Mouse (Mus musculus) urinary bladder, postnatal 25 days (tissue): ENCODE results near the gene Adap1.
"Not testable (repeated sequence)": the region's sequence is repeated elsewhere in the genome, so short reads cannot be mapped to it uniquely, and the experiment has no call there.

Experiments used
- DNase-seq: peaks from one replicate; pipeline ENCODE4 v3.0.0; 2022; ENCODE audit warnings: low spot score

Gene Adap1

DNA sequence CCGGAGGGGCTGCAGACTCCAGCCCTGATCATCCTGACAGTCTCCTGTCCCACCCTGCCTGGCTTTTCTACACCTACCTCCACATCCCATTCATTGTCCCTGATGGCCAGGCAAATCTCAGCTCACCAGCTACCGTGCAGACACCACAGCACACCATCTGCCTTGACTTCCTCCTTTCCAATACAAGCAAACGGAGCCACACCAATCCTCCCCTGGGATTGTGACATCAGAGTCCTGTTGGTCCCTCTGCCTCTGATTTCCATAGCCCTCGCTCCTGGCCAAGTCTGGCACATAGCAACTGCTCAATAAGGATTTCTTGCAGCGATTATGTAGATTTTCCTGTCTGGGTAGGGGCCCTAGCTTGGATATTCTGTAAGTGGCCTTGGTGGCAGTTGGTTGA, 25.7 kb upstream of the Adap1 start, which contains the start of gene Cox19:
Gene Cox19, minus strand, starts transcription at position 285 of the 400 bp plus-strand sequence.
- no peak for DNase-seq

DNA sequence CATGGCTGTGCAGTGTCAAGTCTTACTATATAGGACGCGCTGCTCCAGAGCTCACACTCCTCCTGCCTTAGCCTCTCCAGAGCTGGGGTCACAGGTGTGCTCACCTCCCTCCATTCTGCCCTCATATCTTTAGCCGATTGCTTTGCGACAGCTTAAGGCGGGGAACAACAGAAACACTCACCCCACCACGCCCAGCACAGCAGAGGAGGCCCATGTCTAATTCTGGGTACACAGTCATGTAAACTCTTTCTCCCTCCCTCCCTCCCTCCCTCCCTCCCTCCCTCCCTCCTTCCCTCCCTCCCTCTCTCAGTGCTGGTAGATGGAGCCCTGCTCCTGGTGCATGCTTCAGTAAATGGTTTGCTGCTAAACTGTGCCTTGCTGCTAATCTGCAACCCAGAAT, 24.3 kb upstream of the Adap1 start:
- no peak for DNase-seq

DNA sequence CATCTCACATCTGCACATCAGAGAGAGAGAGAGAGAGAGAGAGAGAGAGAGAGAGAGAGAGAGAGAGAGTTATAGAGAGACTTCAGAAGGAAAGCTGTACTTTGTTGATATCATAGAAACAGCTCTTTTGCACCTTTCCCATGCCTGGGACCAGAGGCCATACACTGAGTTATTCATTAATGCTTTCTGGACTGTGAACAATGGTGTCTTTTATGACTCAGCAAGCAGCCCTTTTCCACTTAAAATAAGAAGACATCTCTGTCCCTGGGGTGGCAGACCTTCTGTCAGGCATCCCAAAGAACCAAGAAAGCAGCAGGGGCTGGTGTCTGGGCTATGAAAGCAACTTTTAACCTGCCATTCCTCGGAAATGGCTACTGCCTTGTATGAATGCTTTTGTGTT, 21.8 kb upstream of the Adap1 start:
- no peak for DNase-seq

DNA sequence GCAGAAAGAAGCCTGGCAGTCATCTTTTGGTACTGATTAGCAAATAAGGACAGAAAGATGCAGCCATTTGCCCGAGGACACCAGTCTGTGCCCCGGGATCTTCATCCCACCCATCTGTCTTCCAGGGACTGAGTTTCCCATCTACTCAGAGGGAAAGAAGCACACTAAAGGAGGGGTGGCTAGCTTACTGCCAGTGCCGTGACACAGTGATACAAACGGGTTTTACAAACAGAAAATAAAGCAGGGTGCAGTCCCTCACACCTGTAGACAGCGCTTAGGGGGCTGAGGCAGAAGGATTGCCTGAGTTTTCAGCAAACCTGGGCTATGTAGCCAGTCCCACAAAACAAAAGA, 19.9 kb upstream of the Adap1 start:
- DNase-seq = no peak

DNA sequence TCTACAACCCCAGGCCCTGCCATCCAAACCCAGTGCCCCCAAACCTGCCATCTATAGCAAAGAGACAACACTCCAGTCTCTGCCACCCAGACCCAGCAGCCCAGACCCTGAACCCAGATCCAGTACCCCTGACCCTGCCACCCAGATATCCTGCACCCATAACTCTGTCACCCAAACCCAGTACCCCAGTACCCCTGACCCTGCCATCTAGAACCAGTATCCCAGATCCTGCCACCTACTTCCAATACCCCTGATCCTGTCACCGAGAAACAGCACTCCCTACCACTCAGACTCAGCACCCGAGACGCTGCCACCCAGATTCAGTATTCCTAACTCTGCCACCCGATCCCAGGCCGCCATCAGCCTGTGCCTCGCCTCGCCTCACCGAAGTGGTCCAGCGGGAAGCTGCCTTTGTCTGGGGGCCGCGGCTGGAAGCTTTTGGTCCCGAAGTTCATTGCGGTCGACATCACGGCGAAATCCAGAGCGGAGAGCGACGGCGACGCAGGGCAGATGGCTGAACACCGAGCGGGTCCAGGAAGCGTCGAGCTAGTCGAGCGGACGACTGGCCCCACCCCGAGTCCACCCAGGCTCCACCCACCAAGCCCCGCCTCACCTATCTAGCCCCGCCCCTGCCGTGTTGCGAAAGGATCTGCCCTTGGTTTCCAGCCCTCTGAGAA, 19.4 kb upstream of the Adap1 start:
- DNase-seq = peak; percentile 96

DNA sequence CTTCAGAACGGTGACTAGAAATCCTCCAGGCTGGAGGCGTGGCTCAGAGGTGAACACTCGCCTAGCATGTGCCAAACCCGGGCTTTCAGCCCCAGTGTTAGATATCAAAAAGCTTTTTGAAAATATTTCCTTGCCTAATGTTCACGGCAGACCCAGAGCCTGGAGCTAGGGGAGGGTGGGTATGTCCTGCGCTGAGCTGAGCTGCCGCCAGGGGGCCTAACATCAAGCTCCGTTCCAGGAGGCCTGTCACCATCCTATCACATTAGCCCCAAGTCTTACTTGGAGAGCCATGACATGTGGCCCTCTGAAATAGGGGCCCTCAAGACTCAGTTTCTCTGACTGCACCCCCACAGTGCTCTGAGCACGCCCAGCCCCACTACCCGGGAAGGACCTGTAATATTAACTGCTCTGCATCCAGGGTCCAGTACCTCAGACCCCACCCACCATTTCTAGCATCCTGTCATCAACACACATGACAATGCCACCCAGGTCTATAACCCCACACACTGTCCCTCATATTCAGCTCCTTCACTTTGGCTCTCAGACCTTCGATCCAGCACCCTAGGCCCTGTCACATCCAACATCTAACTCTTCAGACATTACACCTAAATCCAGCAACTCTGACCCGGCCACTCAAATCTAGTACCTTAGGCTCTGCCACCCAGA, 18.7 kb upstream of the Adap1 start:
- DNase-seq = peak; percentile 68

DNA sequence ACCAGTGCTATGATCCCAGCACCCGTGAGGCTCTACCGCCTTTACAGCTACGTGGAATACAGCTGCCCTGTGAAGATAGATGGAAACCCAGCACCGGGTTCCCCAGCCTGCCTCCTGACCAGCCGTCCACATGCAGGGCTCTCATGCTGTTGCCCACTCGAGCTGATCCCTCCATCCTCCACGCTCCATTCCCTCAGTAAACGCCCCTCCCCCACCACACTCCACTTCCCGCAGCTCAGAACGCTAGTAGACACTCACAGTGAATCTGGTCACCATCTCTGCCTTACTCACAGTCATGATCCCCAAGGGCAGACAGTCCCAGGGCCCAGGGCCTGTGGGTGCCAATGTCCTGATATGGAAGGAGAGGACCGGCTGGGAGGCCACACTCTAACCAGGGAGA, 13.5 kb upstream of the Adap1 start:
- DNase-seq = no peak

DNA sequence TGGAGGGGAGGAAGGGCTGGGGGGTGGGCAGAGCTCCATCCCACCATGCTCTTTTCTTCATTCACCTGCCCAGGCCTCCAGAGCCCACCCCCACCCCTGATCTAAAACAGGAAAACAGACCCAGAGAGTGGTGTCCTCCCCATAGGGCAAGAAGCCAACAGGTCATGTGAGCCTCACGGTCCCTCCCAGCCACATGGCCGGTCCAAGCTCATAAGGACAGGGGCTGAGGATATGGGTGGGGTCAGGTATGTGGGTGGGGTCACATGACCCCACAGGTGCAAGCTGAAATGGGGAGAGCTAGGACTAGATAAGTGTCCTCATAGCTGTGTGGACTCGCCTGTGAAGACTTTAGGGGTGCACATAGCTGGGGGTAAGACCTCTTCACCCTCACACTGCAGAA, 13.0 kb upstream of the Adap1 start:
- DNase-seq = no peak

DNA sequence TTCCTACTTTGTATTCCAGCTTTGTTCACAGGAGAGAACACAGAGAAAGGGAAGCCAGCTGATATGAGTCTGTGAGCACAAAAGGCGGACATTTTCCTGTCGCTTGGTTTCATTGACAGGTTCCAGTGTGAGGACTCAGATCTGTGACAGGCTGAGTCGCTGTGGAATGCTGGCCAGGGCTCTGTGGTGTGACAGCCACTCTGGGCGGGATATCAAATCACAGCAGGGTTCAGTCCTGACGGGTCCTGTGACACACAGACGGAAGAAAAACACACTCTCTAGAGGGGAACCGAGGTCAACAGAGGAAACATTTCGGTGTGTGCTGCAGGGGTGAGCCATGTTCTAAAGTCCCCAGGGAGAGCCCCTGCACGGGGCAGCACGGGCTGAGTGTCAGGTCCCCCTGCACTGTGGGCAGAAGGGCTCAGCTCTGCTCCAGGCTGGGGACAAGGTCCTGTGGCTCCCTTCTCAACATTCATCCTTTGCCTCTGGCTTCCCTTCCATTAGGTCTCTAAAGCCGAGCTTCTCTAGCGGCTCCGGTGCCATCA, 12.5 kb upstream of the Adap1 start:
- DNase-seq = no peak

DNA sequence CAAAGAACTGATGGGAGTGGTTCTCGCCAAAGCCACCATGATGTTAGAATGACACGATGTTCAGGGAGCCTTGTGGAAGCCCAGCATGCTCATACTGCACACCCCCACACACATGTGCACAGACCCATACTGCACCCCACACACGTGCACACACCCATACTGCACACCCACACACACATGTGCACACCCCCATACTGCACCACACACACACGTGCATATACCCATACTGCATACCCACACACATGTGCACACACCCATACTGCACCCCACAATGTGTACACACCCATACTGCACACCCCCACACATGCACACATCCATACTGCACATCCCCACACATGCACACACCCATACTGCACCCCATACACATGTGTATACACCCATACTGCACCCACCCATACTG, 10.2 kb upstream of the Adap1 start:
- no peak for DNase-seq

DNA sequence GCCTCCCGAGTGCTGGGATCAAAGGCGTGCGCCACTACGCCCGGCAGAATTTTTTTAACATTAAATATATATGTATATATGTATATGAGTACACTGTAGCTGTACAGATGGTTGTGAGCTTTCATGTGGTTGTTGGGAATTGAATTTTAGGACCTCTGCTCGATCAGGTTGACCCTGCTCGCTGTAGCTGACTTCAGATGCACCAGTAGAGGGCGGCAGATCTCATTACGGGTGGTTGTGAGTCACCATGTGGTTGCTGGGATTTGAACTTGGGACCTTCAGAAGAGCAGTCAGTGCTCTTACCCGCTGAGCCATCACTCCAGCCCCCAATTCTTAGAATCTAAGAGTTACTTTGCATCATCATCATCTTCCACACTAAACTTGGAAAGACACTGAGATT, 9.0 kb upstream of the Adap1 start:
- not testable (repeated sequence) for DNase-seq

DNA sequence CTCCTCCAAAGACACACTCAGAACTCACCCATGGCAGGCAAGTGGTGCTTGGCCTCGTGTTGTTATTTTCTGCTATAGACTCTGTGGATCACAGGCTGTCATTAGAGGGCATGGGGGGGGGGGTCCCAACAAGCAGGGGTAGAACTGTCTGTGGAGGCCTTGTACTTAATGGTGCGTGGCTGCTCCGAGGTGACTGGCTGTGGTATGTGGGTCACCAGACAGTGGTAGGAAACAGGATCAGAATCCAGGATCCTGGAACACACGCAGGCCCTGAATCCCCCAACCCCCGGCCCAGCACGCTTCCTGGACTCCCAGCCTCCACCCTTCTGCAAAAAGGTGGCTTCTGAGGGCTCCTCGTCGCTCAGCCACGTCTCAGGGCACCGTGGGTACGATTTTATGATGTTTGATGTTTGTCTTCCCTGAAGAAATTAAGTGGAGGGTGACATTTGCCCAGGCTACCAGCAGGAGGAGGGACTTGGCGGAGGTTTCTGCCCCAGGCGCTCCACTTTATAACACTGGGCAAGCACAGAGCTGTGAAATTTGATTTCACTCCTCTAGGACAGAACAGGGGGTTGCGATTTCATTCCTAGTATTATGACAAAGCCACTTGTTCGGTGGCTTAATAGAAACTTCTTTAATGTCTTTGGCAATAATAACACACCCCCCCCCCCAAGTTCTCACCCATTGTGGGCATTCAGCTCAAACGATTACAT, 8.0 kb upstream of the Adap1 start:
- DNase-seq = no peak

DNA sequence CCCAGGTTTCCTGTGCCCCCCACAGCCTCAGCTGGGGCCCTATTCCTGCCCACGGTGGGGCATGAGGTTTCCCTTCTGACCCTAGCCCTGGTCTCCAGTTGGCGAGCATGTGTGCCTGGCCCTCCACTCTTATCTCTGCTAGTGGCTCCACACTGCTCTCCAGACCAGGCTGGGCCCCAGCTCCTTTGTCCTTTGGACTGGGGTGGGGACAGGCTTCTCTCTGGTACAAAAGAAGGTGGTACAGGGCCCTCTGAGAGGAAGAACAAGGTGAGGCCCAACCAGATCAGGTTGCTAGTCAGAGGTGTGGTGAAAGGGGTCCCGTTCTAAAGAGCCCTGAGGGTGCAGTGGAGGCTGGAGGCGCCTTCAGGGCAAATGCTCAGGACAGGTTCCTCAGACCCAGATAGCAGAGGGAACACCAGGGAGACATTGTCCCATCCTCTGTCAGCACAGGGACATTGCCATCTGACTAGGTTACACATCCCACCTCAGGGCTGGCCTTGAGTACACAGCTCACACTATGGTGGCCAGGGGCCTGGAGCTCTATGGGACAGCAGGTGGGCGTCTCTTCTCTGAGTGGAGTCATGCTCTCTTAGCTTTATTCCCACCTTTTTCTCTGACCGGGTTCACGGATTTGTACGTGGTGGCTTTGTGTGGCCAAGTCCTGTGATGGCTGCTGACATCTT, 7.3 kb upstream of the Adap1 start:
- DNase-seq = no peak

DNA sequence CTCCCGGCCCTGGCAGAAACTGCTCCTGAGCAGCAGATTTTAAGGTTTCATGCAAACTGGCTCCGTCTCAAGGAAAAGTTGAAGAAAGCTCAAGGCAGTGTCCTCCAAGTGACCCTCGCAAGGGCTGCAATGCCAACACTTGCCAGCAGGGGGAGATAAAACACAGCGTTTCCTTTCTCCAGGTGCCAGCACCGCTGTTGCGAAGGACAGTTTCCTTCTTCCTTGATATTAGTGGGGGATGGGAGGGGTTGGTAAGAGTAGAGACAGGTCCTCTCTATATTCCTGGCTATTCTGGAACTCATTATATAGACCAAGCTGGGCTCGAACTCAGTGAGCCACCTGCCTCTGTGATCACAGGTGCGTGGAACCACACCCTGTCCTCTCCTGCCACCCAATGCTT, 6.3 kb upstream of the Adap1 start:
- peak; percentile 80 for DNase-seq

DNA sequence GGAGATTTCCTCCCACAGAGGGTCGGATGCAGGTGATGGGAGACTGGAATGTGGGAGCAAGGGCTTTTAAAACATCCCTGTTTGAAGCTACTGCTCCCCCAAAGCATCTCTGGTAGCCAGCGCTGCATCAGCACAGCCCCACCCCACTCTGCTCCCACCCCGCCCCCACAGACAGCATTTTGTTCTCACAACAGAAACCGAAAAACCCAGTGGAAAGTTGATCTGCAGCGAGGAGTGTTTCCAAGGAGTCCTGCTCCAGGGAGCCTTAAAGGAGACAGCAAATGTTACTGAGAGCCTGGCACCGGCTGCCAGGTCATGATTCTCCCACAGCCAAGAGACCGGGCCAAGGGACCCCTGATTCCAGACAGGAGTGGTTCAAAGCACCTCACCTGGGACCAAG, 5.3 kb upstream of the Adap1 start:
- no peak for DNase-seq

DNA sequence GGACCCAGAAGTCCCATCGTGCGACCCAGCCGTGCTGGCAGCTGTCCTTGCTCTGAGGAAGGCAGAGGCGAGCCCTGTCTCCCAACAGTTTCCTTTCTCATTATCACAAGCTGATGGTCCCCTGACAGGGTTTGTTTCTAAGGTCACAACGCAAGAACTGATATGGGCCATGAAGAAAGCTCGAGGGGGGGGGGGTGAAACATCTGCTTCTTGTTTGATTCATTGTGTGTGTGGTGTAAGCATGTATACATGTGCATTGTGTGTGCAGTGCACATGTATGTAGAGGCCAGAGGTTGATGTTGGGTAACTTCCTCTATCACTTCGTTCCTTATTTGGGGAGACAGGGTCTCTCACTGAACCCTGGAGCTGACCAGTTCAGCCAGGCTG, 2.2 kb upstream of the Adap1 start:
- no peak for DNase-seq

DNA sequence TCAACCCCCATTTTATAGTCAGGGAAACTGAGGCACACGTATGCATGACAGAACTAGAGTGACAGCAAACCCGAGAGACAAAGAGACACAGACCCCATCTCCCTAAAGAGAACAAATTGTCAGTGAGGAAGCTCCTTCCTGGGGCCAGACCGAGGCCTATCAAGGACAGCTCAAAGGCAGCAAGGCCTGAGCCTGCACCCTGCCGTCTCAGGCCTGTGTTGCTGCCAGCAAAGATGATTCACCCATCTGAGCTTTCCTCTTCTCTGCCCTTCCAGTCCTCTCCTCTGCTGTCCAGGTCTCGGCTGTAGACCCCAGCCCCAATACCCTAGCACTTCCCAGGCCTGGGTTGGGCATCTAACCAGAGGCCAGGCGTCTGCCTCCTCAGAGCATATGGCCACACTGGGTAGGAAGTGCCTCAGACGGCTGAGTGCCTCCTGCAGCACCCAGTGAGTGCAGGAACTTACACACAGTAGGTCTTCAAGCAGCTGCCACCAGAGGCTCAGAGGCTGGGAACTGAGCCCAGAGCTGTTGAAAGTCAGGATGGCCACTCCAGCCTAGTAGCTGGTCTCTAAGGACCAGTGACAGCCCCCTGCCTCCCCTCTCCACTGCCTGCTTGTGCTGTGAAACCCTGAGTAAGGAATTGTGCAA, 1.7 kb upstream of the Adap1 start:
- DNase-seq = no peak

DNA sequence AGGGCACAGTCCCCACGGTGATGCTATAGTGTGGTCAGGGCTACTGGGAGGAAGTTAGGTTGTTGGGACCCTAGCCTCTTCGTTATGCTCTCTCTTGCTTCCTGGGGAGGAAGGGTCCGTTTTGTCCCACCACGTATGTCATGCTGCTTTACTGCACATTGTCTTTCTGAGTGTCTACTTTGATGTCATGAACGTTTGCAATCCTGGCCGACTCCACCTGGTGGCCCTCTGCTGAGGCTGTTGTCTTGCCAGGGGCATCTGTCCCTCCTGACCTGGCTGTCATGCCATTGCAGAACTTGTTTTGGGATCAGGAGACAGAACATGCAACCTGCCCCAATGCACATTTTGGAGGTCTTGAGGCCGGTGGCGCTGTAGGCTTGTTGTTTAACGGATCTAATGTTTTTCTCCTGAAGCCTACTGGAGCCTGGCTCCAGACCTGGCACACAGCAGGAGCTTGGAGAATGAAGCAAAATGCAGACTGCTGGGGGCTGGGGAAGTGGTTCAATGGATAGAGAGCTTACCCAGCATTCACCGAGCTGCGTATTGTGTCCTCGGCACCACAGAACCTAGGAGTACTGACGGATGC, 782 bp upstream of the Adap1 start:
- DNase-seq = no peak

DNA sequence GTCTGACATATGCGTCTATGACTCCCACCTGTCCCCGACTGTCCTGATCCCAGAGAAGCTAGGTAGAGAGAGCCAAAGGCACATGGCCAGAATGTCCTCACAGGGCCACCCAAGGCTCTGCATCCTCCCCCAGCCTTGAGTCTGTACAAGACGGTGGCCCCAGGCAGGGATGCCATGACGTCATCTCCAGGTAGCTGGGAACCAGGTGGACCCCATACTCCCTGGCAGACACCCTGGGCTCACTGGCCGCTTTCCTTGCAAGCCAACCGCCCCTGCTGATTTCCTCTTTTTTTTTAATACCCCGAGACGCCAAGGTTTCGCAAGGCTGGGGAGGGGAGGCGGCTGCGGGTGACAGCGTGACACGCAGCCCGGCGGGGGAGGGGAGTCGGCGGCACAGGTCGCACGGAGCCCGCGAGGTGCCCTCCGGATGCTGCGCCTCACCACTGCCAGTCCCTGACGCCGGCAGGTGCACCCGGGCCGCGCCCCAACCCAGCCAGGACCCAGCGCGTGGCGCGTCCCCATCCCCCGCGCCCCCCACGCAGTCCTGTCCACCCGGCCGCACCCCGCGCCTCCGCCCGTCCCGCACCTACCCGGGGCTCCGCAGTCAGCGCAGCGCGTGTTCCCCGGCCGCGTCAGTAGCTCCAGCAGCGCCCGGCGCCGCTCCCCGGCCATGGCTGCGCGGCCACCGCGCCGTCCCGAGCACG, 579 bp downstream of the Adap1 start:
- DNase-seq = no peak

DNA sequence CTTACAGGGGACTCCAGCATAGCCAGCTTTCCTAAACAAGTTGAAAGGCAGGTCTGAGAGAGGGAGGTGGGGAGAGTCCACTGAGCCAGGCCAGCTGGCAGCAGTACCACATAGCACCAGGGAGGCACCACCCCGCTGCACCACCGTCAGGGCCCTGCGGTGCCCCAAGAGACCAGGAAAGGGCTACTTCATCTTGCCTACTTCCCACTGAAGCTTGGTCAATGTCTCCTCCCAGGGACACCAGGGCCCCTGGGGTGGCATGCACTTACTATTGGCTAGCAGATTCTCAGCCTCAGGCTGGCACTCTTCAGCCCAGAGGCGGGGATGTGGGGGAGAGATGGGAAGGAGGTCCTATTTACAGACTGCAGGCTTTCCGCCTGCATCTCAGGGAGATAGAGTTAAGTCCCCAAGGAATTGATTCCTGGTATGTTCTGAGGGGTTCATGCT, 1.4 kb downstream of the Adap1 start:
- DNase-seq = no peak
